Mouse (Mus musculus) embryo, embryonic 10 days (tissue): ENCODE data around the gene Nkx2-5.

Experiments
- DNase-seq: peaks from one replicate; pipeline ENCODE4 v3.0.0-alpha.2; 2015; ENCODE audit warnings: low spot score

Nkx2-5 gene

GRCm38 (mm10) chr17:26850358-26851135 lies 5.7 kb upstream of the Nkx2-5 start:
- DNase-seq: peak; percentile 56

- DNase-seq: peak; percentile 46
These were observed 5.0 kb upstream of the Nkx2-5 start for GRCm38 (mm10) chr17:26849746-26850357.

- DNase-seq: no peak
These were observed 4.4 kb upstream of the Nkx2-5 start for GRCm38 (mm10) chr17:26849106-26849745.

GRCm38 (mm10) chr17:26848236-26848635 lies 3.4 kb upstream of the Nkx2-5 start:
- DNase-seq: no peak

- no peak for DNase-seq
These were observed 3.0 kb upstream of the Nkx2-5 start for GRCm38 (mm10) chr17:26847801-26848200.

- no peak for DNase-seq
These were observed 1.6 kb upstream of the Nkx2-5 start for GRCm38 (mm10) chr17:26846411-26846810.

GRCm38 (mm10) chr17:26845149-26846050 lies 591 bp upstream of the Nkx2-5 start:
- no peak for DNase-seq

- peak; percentile 59 for DNase-seq
These were observed 398 bp downstream of the Nkx2-5 start for GRCm38 (mm10) chr17:26844371-26844851.

GRCm38 (mm10) chr17:26843696-26844236 lies 1.0 kb downstream of the Nkx2-5 start:
- no peak for DNase-seq

- peak; percentile 55 for DNase-seq
These were observed 1.6 kb downstream of the Nkx2-5 start for GRCm38 (mm10) chr17:26843229-26843567.

- peak; percentile 6 for DNase-seq
These were observed 2.2 kb downstream of the Nkx2-5 start for GRCm38 (mm10) chr17:26842431-26843228.

GRCm38 (mm10) chr17:26841981-26842380 lies 2.8 kb downstream of the Nkx2-5 start:
- peak; percentile 3 for DNase-seq

GRCm38 (mm10) chr17:26840922-26841731 lies 3.7 kb downstream of the Nkx2-5 start:
- peak; percentile 50 for DNase-seq

GRCm38 (mm10) chr17:26840439-26840780 lies 4.4 kb downstream of the Nkx2-5 start:
- no peak for DNase-seq

- no peak for DNase-seq
These were observed 4.9 kb downstream of the Nkx2-5 start for GRCm38 (mm10) chr17:26839718-26840438.

- peak; percentile 39 for DNase-seq
These were observed 5.7 kb downstream of the Nkx2-5 start for GRCm38 (mm10) chr17:26838911-26839717.

GRCm38 (mm10) chr17:26838191-26838910 lies 6.5 kb downstream of the Nkx2-5 start:
- DNase-seq: no peak

GRCm38 (mm10) chr17:26837546-26837985 lies 7.2 kb downstream of the Nkx2-5 start:
- DNase-seq: no peak
